Mouse (Mus musculus): Measurements from ENCODE around the gene Hist1h2ae. TPM values are rescaled to one million over a fixed set of nuclear protein-coding genes. Genes with fewer than 3 reads are reported as not detected.

Gene Hist1h2ae
- total RNA-seq (2023): 10 to 100 TPM; 17.9 to 24.4 TPM

DNA sequence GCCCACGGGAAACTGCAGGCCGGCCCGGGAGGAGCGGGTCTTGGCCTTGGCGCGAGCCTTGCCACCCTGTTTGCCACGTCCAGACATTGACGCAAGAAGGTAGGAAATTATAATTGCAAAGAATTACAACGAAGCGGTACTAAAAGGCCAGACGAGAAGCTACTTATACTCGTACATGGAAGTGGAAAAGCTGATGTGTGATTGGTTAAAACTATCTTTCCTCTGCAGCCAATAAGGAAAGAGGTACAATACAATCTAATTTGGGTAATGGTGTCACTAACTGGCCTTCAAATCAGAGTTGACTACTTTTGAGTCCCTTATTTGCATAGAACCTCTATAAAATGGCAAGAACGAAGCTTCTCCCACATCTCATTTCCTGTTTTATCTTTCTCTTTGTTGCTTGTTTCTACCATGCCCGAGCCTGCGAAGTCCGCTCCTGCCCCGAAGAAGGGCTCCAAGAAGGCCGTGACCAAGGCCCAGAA lies at the start of gene Hist1h2ae, which contains the start of gene Hist1h2bg:
Gene Hist1h2ae (minus strand): TSS at position 199 of the 482 bp plus-strand sequence.
Gene Hist1h2bg (plus strand): TSS at position 375 of the 482 bp plus-strand sequence.

DNA sequence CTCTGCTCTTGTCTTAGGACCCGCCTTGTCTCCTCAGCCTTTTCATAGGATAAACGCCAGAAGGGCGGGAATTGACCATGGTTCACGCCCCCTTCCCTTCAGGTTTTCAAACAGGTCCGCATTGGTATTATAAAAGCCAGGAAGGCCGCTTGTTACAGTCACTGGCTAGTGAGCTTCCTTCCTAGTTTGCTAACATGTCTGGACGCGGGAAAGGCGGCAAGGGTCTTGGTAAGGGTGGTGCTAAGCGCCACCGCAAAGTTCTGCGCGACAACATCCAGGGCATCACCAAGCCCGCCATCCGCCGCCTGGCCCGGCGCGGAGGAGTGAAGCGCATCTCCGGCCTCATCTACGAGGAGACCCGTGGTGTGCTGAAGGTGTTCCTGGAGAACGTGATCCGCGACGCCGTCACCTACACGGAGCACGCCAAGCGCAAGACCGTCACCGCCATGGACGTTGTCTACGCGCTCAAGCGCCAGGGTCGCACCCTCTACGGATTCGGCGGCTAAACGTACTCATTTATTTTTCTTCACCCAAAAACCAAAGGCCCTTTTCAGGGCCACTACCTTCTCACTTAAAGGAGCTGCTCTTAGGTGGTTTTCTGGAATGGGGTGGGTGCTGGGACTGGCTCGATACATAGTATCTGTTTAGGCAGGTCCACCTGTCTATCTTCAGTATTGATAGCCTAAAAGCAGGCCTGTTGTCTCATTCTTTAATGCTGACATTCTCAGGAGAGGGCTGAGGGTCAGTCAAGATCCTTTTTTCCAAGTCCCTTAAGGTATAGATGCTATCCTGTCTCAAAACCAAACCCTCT lies 10.6 kb upstream of the Hist1h2ae start, which contains the start of gene Hist1h4d:
Gene Hist1h4d (plus strand): TSS at position 191 of the 811 bp plus-strand sequence.

DNA sequence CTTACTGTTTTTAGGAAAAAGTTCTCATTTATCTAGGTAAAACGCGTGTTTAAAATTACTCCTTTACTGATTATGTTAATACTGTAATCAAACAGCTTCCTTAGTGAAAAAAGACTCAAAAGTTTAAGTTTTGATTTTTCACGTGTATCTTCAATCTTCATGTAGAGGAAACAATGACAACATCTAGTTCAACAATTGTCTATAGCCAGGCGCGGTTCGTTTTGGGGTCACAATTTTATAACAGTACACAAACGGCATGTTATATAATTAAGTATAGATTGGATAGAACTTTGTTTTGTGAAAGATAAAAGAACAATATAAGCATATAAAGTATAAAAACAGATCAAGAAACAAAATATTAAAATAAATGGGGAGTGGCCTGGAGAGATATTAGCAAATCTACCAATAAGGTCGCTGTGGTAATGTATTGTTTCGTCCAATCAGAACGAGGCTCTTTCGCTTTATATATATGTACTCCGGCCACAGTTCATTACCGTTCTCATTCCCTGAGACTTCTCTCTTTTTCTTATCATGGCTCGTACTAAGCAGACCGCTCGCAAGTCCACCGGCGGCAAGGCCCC lies 4.3 kb upstream of the Hist1h2ae start, which contains the start of gene Hist1h3d:
Gene Hist1h3d (plus strand): TSS at position 493 of the 581 bp plus-strand sequence.

DNA sequence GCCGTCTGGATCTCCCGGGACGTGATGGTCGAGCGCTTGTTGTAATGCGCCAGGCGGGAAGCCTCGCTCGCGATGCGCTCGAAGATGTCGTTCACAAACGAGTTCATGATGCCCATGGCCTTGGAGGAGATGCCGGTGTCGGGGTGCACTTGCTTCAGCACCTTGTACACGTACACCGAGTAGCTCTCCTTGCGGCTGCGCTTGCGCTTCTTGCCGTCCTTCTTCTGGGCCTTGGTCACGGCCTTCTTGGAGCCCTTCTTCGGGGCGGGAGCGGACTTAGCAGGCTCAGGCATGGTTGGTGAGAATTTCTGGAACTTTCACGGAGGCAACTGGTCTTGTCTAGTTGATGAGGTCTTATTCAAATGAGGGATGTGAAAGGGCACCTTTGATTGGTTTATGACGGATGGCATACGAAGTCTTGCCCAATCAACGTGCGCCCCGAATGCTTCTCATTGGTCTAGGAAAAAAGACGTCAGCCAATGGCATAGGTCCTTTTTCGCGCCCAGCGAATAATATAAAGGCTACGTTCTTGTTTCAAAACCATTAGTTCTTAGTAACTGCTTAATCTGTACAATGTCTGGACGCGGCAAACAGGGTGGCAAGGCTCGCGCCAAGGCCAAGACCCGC lies 3.0 kb upstream of the Hist1h2ae start, which contains the start of the genes Hist1h2bf and Hist1h2ad:
Gene Hist1h2bf (minus strand): TSS at position 299 of the 627 bp plus-strand sequence.
Gene Hist1h2ad (plus strand): TSS at position 484 of the 627 bp plus-strand sequence.

DNA sequence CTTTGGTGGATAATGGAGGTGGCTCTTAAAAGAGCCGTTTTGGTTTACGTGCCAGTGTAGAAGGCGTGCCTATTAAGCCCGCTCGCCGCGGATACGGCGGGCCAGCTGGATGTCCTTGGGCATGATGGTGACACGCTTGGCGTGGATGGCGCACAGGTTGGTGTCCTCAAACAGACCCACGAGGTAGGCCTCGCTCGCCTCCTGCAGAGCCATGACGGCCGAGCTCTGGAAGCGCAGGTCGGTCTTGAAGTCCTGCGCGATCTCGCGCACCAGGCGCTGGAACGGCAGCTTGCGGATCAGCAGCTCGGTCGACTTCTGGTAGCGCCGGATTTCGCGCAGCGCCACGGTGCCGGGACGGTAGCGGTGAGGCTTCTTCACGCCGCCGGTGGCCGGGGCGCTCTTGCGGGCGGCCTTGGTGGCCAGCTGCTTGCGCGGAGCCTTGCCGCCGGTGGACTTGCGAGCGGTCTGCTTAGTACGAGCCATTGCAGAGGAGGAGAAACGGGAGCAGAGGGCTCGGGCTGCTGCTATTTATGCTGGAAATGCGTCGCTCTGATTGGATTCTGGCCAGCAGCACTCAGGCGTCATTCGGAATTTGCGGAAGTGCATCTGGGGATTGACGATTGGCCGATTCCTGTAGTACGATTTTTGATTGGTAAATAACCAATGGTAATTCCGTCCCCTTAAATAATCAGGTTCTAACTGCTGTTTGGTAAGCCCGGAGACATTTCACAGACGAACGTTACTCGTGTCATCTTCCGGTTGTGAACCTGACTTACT lies 8.9 kb downstream of the Hist1h2ae start, which contains the start of gene Hist1h3e:
Gene Hist1h3e (minus strand): TSS at position 487 of the 777 bp plus-strand sequence.

DNA sequence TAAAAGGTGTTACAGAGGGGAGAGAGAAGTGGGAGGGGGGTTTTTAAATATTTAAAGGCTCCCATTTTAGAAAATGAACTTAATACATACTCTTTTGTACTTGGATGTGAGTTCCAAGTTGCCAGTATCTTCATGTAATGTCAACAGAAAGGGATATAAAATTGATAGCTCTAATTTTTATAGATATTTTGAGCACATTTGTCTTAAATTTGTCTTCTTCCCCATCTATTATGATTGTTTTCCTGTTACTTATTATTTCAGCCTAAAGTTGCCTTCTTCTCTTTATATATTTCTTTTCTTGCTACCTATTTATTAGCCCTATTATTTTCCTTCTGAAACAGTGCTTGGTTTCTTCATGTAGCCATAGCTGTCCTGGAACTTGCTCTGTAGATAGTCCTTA lies 18.1 kb downstream of the Hist1h2ae start, which contains the start of gene Hist1h1d:
Gene Hist1h1d (plus strand): TSS at position 301 of the 400 bp plus-strand sequence.

DNA sequence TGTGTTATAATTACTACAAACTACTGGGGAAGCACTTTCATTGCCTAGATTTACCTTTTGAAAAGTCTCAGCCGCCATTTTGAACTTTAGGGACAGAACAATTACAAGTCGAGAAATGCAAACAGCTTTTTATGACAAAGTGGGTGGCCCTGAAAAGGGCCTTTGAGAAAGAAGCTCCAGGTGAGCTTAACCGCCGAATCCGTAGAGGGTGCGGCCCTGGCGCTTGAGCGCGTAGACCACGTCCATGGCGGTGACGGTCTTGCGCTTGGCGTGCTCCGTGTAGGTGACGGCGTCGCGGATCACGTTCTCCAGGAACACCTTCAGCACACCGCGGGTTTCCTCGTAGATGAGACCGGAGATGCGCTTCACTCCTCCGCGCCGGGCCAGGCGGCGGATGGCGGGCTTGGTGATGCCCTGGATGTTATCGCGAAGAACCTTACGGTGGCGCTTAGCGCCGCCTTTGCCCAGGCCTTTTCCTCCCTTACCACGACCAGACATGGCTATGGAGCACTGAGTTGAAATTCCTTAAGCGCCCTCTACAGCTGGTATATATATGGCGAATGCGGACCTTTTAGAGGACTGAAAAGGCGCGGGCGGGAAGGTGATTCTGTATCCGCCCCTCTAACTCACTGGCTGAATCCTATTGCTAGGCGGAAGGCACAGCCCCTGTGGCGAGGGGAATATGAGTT lies 19.7 kb downstream of the Hist1h2ae start, which contains the start of gene Hist1h4f:
Gene Hist1h4f (minus strand): TSS at position 503 of the 689 bp plus-strand sequence.

DNA sequence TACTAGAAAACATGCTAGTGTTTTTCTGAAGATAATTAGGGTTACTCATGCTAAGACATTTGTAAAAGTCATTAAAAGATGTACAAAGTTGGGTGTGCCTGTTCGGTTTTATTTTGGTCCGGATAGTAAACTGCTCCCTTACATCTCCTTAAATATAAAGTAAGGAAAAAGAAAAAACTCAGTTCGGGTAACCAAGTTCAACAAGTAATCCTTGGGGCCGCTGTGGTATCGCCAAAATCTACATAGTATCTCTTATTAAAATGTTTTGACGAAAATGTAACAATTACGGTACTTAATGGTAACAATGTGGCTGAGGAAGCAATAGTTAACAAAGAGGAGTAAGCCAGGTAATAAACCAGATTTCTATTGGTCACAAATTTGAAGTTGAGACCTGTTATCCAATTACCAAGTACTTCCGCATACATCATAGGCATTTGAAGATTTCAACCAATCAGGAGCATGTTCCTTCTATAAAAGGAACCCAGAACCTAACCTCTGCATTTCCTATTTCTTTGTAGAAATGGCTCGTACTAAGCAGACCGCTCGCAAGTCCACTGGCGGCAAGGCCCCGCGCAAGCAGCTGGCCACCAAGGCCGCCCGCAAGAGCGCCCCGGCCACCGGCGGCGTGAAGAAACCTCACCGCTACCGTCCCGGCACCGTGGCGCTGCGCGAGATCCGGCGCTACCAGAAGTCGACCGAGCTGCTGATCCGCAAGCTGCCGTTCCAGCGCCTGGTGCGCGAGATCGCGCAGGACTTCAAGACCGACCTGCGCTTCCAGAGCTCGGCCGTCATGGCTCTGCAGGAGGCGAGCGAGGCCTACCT lies 26.8 kb downstream of the Hist1h2ae start, which contains the start of gene Hist1h3f:
Gene Hist1h3f (plus strand): TSS at position 88 of the 822 bp plus-strand sequence.

DNA sequence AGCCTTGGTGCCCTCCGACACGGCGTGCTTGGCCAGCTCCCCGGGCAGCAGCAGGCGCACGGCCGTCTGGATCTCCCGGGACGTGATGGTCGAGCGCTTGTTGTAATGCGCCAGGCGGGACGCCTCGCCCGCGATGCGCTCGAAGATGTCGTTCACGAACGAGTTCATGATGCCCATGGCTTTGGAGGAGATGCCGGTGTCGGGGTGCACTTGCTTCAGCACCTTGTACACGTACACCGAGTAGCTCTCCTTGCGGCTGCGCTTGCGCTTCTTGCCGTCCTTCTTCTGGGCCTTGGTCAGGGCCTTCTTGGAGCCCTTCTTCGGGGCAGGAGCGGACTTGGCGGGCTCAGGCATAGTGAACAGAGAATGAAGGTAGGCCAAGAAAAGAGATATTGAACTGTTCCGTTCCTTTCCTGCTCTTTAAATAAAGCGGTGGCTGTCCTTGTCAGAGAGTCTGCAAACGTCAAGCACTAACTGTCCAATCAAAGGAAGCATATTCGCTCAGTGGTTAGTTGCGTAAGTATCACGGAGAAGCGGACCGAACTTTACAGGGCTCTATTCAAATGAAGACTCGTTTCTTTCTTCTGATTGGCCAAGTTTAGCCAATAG lies 27.9 kb downstream of the Hist1h2ae start, which contains the start of gene Hist1h2bh:
Gene Hist1h2bh (minus strand): TSS at position 394 of the 609 bp plus-strand sequence.

DNA sequence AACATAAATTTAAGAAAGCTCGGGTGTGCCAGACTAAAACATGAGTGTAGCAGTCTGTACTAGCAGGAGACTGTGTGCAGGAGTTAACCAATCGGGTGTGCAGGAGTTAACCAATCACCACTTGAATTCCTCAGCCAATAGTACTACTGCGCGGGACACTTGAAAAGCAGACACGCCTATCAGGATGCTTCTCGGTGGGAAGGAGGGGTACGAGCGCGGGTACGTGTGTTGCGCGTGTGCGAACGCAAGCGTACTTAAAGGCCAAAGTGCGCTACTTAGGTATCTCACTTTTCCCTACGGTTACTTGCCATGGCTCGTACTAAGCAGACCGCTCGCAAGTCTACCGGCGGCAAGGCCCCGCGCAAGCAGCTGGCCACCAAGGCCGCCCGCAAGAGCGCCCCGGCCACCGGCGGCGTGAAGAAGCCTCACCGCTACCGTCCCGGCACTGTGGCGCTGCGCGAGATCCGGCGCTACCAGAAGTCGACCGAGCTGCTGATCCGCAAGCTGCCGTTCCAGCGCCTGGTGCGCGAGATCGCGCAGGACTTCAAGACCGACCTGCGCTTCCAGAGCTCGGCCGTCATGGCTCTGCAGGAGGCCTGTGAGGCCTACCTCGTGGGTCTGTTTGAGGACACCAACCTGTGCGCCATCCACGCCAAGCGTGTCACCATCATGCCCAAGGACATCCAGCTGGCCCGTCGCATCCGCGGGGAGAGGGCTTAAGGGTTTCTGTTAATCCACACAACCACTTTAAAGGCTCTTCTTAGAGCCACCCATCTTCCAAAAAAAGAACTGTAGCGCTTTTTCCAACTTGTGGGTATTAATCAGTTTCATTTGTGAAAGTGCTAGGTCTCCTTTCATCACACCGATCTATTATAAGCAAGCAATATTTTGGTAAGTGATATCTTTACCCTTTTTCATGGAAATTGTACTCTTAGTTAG lies 35.6 kb downstream of the Hist1h2ae start, which contains the start of gene Hist1h3g:
Gene Hist1h3g (plus strand): TSS at position 286 of the 939 bp plus-strand sequence.

DNA sequence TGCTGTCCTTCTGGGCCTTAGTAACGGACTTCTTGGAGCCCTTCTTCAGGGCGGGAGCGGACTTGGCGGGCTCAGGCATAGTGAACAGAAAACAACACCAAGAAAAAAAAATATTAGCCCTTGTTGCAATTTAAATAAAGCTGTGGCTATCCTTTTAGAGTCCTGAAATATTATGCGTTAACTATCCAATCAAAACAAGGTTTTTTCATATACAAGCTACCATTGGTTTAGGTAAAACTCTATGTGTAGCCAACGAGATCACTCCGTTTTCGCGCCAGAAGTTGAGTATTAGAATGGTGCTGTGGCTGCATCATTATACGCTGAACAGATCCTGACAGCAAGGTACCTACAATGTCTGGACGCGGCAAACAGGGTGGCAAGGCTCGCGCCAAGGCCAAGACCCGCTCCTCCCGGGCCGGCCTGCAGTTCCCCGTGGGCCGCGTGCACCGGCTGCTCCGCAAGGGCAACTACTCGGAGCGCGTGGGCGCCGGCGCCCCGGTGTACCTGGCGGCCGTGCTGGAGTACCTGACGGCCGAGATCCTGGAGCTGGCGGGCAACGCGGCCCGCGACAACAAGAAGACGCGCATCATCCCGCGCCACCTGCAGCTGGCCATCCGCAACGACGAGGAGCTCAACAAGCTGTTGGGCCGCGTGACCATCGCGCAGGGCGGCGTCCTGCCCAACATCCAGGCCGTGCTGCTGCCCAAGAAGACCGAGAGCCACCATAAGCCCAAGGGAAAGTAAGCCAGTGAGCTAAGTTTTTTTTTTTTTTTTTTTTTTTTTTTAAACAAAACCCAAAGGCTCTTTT lies 37.3 kb downstream of the Hist1h2ae start, which contains the start of gene Hist1h2af:
Gene Hist1h2af (plus strand): TSS at position 347 of the 808 bp plus-strand sequence.

DNA sequence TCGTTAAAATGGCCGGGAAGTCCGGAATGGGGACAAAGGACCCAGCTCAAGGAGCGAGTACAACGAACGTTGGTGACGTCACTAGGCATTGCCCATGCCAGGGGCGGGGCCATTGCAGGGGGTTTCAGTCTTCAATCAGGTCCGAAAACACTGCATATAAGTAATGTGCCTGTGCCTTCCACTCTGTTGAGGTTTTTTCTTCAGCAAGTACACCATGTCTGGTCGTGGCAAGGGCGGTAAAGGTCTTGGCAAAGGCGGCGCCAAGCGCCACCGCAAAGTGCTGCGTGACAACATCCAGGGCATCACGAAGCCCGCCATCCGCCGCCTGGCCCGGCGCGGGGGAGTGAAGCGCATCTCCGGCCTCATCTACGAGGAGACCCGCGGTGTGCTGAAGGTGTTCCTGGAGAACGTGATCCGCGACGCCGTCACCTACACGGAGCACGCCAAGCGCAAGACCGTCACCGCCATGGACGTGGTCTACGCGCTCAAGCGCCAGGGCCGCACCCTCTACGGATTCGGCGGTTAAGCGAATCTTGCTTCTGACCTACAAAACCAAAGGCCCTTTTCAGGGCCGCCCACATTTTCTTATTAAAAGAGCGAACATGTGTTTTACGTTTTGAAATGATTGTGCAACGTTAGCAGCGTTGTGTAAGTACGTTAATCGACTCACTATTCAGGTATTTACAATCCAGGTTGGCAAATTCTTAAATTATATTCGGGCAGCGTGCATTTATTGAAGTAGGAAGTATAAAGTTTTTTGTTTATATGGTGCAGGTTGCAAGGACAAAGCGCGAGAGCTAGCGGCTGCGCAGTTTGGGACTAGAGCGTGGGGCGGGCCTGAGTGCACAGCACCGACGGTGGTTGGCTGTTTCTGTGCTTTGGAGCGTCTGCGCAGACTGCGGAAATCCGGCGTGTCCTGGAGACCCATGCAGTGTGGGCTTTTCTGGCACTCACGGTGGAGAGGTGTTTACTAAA lies 39.8 kb downstream of the Hist1h2ae start, which contains the start of gene Hist1h4h:
Gene Hist1h4h (plus strand): TSS at position 150 of the 975 bp plus-strand sequence.

All from monocyte, adult 59 days (primary cell).